Mouse (Mus musculus) liver, adult 2 months (tissue): ENCODE measurements around the gene Unc45a.

Experiments used
- CTCF ChIP-seq: fragments of 200-500 bp; IDR thresholded peaks from 2 replicates; pipeline ENCODE4 v1.5.1; 2011; ENCODE audit warnings: low read depth, low read length, control low read depth
- POLR2A ChIP-seq: fragments of 200-500 bp; IDR thresholded peaks from 2 replicates; pipeline ENCODE4 v1.6.1; 2011; ENCODE audit warnings: low read length, control low read depth; ENCODE audit not compliant: insufficient read depth; ENCODE audit errors: extremely low read depth

DNA sequence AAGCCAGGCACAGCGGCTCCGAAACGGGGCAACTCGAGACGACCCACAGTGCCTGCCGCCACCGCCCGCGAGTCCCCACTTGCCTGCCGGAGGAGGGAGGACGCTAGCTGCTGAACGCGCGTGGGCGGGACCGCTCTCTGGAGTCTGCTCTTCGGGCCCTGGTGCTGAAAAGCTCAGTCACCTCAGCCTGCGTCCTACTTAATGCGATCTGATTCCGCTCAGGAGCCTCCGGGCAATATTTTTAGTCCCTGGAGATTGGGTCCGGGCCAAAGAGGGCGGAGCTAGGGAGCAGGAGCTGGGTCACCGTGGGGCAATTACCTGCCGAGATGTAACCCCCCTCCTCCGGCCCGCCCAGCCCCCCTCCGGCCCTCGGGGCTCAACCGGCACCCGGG lies 29.8 kb upstream of the Unc45a start:
- TF ChIP-seq POLR2A (peak; percentile 23; the same call in 1 of the 2 replicates), CTCF (no peak)
